Mouse (Mus musculus): ENCODE data around the gene Caprin2.
A peak's percentile ranks its signal among the peaks of the same experiment; 100 is the strongest.
"Not testable (repeated sequence)": the region's sequence is repeated elsewhere in the genome, so short reads cannot be mapped to it uniquely, and the experiment has no call there.

Gene Caprin2

GRCm38 (mm10) chr6:148895773-148896506 is at the start of gene Caprin2:
TSS of gene Caprin2 (minus strand) at chr6:148896237.
- DNase-seq, result peak; percentile 93

GRCm38 (mm10) chr6:148944767-148945508 is 48.9 kb upstream of the Caprin2 start:
- peak; percentile 76 for DNase-seq

GRCm38 (mm10) chr6:148944344-148944766 is 48.3 kb upstream of the Caprin2 start:
- no peak for DNase-seq

GRCm38 (mm10) chr6:148943695-148944094 is 47.7 kb upstream of the Caprin2 start:
- peak; percentile 33 for DNase-seq

GRCm38 (mm10) chr6:148942406-148942805 is 46.4 kb upstream of the Caprin2 start:
- DNase-seq, result no peak

- no peak for DNase-seq
Observed at GRCm38 (mm10) chr6:148941880-148942279, 45.8 kb upstream of the Caprin2 start.

- DNase-seq, result not testable (repeated sequence)
Observed at GRCm38 (mm10) chr6:148940383-148940782, 44.3 kb upstream of the Caprin2 start.

- DNase-seq, result no peak
Observed at GRCm38 (mm10) chr6:148937693-148938092, 41.7 kb upstream of the Caprin2 start.

GRCm38 (mm10) chr6:148934961-148935590 is 39.0 kb upstream of the Caprin2 start:
- DNase-seq, result no peak

GRCm38 (mm10) chr6:148931281-148931680 is 35.2 kb upstream of the Caprin2 start:
- no peak for DNase-seq

GRCm38 (mm10) chr6:148918841-148919398 is 22.9 kb upstream of the Caprin2 start:
- DNase-seq, result no peak

GRCm38 (mm10) chr6:148917672-148918071 is 21.6 kb upstream of the Caprin2 start:
- DNase-seq, result no peak

- DNase-seq, result no peak
Observed at GRCm38 (mm10) chr6:148916817-148917216, 20.8 kb upstream of the Caprin2 start.

GRCm38 (mm10) chr6:148913938-148914337 is 17.9 kb upstream of the Caprin2 start:
- peak; percentile 72 for DNase-seq

GRCm38 (mm10) chr6:148911906-148912305 is 15.9 kb upstream of the Caprin2 start:
- not testable (repeated sequence) for DNase-seq

GRCm38 (mm10) chr6:148906958-148907357 is 10.9 kb upstream of the Caprin2 start:
- no peak for DNase-seq

- DNase-seq, result no peak
Observed at GRCm38 (mm10) chr6:148902728-148903127, 6.7 kb upstream of the Caprin2 start.

- DNase-seq, result no peak
Observed at GRCm38 (mm10) chr6:148896507-148896851, 442 bp upstream of the Caprin2 start.

- DNase-seq, result peak; percentile 6
Observed at GRCm38 (mm10) chr6:148894888-148895772, 907 bp downstream of the Caprin2 start.

- DNase-seq, result no peak
Observed at GRCm38 (mm10) chr6:148873911-148874310, 22.1 kb downstream of the Caprin2 start.

GRCm38 (mm10) chr6:148845629-148846028 is 50.4 kb downstream of the Caprin2 start:
- DNase-seq, result no peak

- DNase-seq, result no peak
Observed at GRCm38 (mm10) chr6:148841760-148842159, 54.3 kb downstream of the Caprin2 start.
